Mouse (Mus musculus): ENCODE data around the gene Ano3. TPM values are rescaled to one million over a fixed set of nuclear protein-coding genes. Genes with fewer than 3 reads are reported as not detected.
A peak's percentile ranks its signal among the peaks of the same experiment; 100 is the strongest.

Ano3 gene
- polyA plus RNA-seq, 1 experiment, result 0.03 TPM

GRCm38 (mm10) chr2:110871650-110872049, 79.1 kb downstream of the Ano3 start:
- no peak for TF ChIP-seq GATA1 (IDR thresholded peaks at IDR 0.05; ENCODE audit: low read length)

DNA sequence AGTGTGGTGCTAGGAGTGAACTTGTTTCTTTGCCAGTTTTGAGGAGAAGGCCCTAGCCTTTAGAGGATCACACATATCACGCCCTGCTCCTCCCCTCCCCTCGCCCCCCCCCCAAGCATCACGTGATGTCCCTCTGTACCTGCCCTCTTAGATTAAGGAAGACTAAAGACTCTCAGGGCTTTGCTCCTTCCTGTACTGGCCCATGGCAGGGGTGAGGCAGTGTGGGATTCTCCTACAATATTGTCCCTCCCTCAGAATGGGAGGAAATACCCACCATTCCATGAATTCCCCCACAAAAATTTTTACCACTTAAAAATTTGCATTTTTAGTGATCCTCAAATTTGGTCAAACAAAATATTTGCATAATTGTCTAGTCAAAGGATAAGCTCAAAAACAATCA, 85.1 kb downstream of the Ano3 start:
- no peak for TF ChIP-seq GATA1 (IDR thresholded peaks at IDR 0.05; ENCODE audit: low read length)

DNA sequence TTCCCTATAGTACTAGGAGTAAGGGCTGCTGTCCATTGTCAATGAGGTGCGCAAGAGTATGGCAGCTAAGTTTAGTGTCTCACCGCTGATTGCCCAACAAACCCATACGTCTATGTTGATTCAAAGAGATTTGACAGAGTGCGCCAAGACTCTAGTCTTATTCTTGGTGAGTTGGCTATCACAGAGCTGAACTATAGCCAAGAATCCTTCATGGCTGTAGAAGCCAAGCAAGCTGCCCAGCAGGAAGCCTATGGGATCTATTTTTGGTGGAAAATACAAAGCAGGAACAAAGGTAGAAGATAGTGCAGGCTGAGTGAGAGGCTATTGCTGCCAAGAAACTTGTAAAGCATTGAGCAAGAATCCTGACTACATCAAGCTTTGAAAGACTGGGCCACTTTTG, 87.3 kb downstream of the Ano3 start:
- no peak for TF ChIP-seq GATA1 (IDR thresholded peaks at IDR 0.05; ENCODE audit: low read length)

DNA sequence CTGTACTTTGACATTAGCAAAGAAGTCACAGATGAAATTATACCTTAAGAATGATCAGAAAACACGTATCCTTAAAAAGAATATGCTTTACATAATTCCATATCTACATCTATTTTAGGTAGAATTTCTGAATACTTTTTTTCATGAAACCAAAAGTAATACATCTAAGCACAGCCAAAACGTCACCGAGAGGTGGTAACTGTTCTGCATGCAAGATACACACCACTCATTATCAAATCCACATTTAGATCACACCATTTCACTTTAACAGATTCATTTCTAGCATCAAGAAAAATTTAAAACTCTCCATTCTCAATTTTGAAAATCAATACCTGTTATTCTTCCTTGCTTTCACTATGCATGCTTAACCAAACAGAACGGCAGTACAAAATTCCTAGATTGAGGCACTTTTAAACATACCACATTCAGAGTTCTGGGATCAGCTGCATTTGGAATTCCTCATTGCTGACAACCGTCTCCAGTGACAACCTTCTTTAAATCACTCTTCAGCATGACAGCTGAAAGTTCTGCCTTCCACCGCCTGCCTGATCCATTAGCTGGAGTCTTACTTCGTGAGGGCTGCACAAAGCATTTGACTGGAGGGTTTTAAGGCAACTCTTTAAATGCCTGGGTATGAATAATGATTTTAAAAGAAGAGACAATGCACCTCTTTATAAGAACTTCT, 111.0 kb downstream of the Ano3 start:
- TF ChIP-seq GATA1 (IDR thresholded peaks at IDR 0.05; ENCODE audit: low read length), result no peak

GRCm38 (mm10) chr2:110816189-110816588, 134.5 kb downstream of the Ano3 start:
- TF ChIP-seq GATA1 (IDR thresholded peaks at IDR 0.05; ENCODE audit: low read length), result no peak

GRCm38 (mm10) chr2:110814964-110815363, 135.8 kb downstream of the Ano3 start:
- TF ChIP-seq GATA1 (IDR thresholded peaks at IDR 0.05; ENCODE audit: low read length), result no peak

DNA sequence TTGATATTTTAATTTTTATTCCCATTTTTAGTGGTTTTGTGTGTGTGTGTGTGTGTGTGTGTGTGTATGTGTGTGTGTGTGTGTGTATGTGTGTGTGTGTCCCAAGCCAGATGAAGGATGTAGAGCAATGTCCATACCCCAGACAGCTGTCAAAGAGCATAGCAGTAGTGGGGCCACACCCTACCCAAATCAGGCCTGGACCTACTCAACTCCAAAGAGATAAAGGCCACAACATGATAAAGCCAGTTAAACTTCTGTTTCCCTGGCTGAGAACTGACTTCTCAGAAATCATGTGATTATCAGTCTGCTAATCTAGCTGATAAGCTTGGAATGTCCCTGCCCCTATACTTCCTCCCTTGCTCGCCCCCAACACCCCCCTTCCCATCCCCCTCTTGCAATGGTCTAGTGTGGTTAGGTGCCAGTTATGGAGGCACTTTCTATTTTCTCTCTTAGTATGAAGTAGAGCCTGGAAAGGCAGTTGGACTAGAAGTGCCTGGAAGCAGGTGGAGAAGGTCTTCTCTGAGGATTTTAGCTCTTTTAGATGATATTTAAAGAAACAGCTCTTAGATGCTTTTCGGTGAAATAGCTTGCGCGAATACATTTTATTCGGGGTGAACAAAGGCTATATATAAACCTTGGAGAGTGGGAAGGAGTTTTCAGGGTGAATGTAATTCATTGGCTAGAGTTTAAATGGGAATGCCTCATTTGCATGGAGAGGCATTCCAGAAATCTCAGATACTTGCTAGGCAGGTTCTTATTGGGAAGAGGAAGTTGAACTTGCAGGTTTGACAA, 144.2 kb downstream of the Ano3 start:
- TF ChIP-seq GATA1 (IDR thresholded peaks at IDR 0.05; ENCODE audit: low read length), result peak; percentile 28

DNA sequence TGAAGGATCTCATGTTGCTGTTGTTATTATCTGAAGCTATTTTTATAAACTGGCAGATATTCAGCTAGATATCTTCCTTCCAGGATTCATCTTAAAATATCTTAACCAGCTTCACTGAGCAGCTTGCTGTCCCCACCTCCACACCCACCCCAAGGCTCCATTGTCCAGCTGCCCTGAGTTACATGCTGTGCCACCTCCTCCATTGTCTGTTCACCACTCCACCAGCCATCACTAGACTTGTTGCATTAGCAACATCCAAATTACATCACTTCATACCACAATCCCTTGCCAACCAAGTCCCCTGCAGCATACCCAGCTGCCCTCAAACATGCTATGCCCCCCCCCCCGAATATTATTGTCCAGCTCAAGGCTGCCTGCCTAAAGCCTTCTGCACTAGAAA, 154.8 kb downstream of the Ano3 start:
- no peak for TF ChIP-seq GATA1 (IDR thresholded peaks at IDR 0.05; ENCODE audit: low read length)

GRCm38 (mm10) chr2:110795433-110795832, 155.3 kb downstream of the Ano3 start:
- no peak for TF ChIP-seq GATA1 (IDR thresholded peaks at IDR 0.05; ENCODE audit: low read length)

- TF ChIP-seq GATA1 (IDR thresholded peaks at IDR 0.05; ENCODE audit: low read length), result no peak
Observed at GRCm38 (mm10) chr2:110787396-110787795, 163.3 kb downstream of the Ano3 start.

GRCm38 (mm10) chr2:110759434-110759833, 191.3 kb downstream of the Ano3 start:
- no peak for TF ChIP-seq GATA1 (IDR thresholded peaks at IDR 0.05; ENCODE audit: low read length)

- no peak for TF ChIP-seq GATA1 (IDR thresholded peaks at IDR 0.05; ENCODE audit: low read length)
Observed at GRCm38 (mm10) chr2:110757556-110757955, 193.2 kb downstream of the Ano3 start.

- no peak for TF ChIP-seq GATA1 (IDR thresholded peaks at IDR 0.05; ENCODE audit: low read length)
Observed at GRCm38 (mm10) chr2:110740493-110740892, 210.2 kb downstream of the Ano3 start.

DNA sequence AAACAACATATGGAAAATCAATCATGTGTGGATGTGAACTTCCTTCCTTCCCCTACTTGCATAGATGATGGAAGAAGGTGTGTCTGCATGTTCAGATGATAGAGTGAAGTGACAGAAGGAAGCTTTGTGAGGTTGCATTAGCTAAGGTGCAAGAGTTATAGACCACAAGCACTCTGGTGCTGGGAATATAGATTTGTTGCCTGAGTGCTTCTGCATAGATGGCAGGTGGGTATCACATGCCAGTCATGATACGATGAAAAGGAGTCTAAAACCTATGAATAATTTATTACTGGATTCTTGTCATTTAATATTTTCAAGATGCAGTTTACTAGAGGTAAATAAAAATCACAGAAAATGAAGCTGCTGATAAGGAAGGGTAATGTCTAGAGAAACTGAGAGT, 210.9 kb downstream of the Ano3 start:
- no peak for TF ChIP-seq GATA1 (IDR thresholded peaks at IDR 0.05; ENCODE audit: low read length)

DNA sequence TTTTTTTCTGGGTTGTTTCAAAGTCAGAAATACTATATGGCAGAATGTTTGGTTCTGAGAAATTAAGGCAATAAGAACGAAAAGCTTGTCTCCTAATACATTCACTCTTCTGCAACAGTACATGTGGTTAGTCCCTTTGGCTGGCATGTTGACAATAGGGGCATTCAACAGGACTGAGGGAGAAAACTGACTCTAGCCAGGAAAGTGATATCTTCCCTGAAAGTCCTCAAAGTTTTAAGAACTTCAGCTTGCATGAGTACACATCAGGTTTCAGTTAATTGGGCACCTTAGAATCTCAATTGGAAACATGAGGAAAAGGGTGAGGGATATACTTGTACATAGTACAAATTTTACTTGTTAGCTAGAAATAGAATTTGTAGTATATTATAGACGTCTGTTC, 212.7 kb downstream of the Ano3 start:
- TF ChIP-seq GATA1 (IDR thresholded peaks at IDR 0.05; ENCODE audit: low read length), result no peak

DNA sequence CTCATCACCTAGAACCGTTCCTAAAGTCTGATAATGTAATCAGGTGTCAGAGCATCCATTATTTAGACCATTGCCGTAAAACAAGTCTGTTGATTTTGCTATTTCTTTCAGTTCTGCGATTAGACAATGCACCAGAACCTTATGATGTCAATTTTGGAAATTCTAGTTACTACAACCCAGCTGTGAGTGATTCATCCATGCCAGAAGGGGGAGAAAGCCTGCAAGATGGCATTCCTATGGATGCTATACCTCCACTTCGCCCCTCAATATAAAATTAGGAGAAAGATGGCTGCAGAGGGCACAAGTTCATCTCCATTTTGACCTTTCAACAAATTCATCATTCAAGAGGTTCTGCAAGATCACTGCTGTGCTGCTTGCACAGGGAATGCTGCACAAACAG, 213.5 kb downstream of the Ano3 start:
- TF ChIP-seq GATA1 (IDR thresholded peaks at IDR 0.05; ENCODE audit: low read length), result no peak

GRCm38 (mm10) chr2:110726106-110726505, 224.6 kb downstream of the Ano3 start:
- no peak for TF ChIP-seq GATA1 (IDR thresholded peaks at IDR 0.05; ENCODE audit: low read length)

Data from G1E-ER4 (cell line).